Mouse (Mus musculus) stomach, embryonic 15.5 days (tissue): ENCODE measurements around the gene Cdkn2d. TPM values are rescaled to one million over a fixed set of nuclear protein-coding genes. Genes with fewer than 3 reads are reported as not detected.

Experiments used
- ATAC-seq: fragments of 200-750 bp; cut with Nextera tagmentation; 2 replicates; pipeline ENCODE4 v1.8.0; 2017; ENCODE audit warnings: low read depth, moderate number of reproducible peaks, moderate TSS enrichment; ENCODE audit not compliant: insufficient read depth, low FRiP score
- H3K27ac ChIP-seq: fragments of 300-500 bp; sonication (generic); 2 replicates; pipeline ENCODE4 v1.5.1; 2015; ENCODE audit warnings: mild to moderate bottlenecking, inconsistent platforms
- H3K27me3 ChIP-seq: fragments of 300-500 bp; sonication (generic); replicated peaks from 2 replicates; pipeline ENCODE4 v1.6.1; 2015; ENCODE audit warnings: inconsistent platforms
- H3K36me3 ChIP-seq: fragments of 300-500 bp; sonication (generic); 2 replicates; pipeline ENCODE4 v1.6.1; 2015; ENCODE audit warnings: inconsistent platforms
- H3K4me1 ChIP-seq: fragments of 300-500 bp; sonication (generic); 2 replicates; pipeline ENCODE4 v1.6.1; 2015; ENCODE audit warnings: inconsistent platforms
- H3K4me2 ChIP-seq: fragments of 300-500 bp; sonication (generic); 2 replicates; pipeline ENCODE4 v1.6.1; 2015; ENCODE audit warnings: mild to moderate bottlenecking, inconsistent platforms
- H3K4me3 ChIP-seq: fragments of 300-500 bp; sonication (generic); replicated peaks from 2 replicates; pipeline ENCODE4 v1.5.1; 2015; ENCODE audit warnings: inconsistent platforms
- H3K9ac ChIP-seq: fragments of 300-500 bp; sonication (generic); 2 replicates; pipeline ENCODE4 v1.6.1; 2015; ENCODE audit warnings: inconsistent platforms
- H3K9me3 ChIP-seq: fragments of 300-500 bp; sonication (generic); 2 replicates; pipeline ENCODE4 v1.6.1; 2016; ENCODE audit warnings: inconsistent platforms
- WGBS: fragments of 180-500 bp; shearing (Covaris S2); methylation state at CpG from one replicate; pipeline ENCODE4 v1.1.7; 2015; 5-methylcytosine and 5-hydroxymethylcytosine counted together
- polyA plus RNA-seq: library from polyadenylated mRNA; unstranded; fragments of >200 nt; fragmentation: Nextera tagmentation; extraction: Ambion mirVana; gene quantifications from 2 replicates; pipeline ENCODE4 v1.2.1, GENCODE M21; 2015

Gene Cdkn2d
- polyA plus RNA-seq, 1 experiment from 2014 or later, result 50.0 TPM

DNA sequence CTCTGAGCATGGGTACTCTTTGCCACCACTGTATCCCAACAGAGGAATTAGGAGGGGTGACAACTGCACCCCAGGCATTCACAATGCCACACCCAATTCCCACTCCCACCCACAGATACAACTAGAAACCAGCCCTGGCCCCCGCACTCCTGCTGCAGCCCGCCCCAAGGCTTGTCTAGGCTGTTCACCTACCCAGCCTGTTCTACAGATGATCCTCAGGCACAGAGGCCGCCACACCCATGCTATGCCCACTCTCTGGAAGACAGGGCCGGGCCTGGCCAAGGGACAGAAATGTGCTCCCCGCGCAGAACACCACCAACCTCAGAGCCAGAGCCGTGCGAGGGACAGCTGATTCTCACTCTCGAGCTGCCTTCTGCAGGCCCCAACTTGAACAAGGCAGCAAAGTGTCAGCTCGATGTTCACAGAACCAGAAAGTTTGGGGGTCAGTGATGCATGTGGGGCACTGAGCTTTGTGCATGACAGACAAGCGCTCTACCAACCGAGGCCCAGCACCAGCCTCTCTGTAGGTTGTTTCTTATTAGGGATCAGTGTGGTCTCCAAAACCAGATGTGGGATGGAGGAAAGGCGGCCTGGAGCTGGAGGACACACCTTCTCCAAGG lies 40.0 kb downstream of the Cdkn2d start:
- 53% methylated on average over 13 of the region's 13 CpGs for WGBS
- Histone ChIP-seq H3K36me3 (no peaks in the 10 kb centered on the region), H3K4me3 (no peak overlapping the region), H3K9me3 (no peaks in the 10 kb centered on the region), H3K4me1 (peaks cover 4% of the 10 kb centered on the region; the same call in 1 of the 2 replicates), H3K9ac (no peak overlapping the region), H3K27ac (peak overlapping the region; percentile 71; the same call in 1 of the 2 replicates), H3K27me3 (peaks cover 58% of the 10 kb centered on the region), H3K4me2 (no peak overlapping the region)
- 0 out of 2 replicates have a peak, but pooled peaks have one; percentile 12 for ATAC-seq

DNA sequence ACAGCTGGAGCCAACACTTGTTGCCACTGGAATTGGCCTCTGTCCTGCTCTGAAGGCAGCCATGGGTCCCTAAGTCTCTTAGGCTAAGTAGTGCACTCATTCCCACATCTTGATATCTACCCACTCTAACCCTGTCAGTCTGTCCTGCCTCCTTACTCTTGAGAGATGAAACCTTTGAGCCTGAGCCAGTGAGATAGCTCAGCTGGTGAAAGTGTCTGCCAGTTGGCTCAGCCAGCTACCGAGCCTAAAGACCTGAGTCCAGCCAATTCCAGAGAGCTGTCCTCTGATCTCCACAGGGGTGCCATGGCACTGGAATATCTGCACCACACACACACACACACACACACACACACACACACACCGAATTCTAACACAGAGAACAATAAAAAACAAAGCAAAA lies 40.7 kb downstream of the Cdkn2d start:
- peak overlapping the region; percentile 71; the same call in 1 of the 2 replicates for H3K27ac ChIP-seq
- no peaks in the 10 kb centered on the region for H3K36me3 ChIP-seq
- no peak for ATAC-seq
- 47% methylated on average over 2 of the region's 2 CpGs for WGBS
- no peak overlapping the region for H3K4me3 ChIP-seq
- peaks cover 65% of the 10 kb centered on the region for H3K27me3 ChIP-seq
- no peak overlapping the region for H3K4me2 ChIP-seq
- no peaks in the 10 kb centered on the region for H3K9me3 ChIP-seq
- peaks cover 4% of the 10 kb centered on the region; the same call in 1 of the 2 replicates for H3K4me1 ChIP-seq
- H3K9ac ChIP-seq, result no peak overlapping the region

- WGBS, result 22% methylated on average over 17 of the region's 17 CpGs
- peak overlapping the region; percentile 71; the same call in 1 of the 2 replicates for H3K27ac ChIP-seq
- ATAC-seq, result no peak
Measured at GRCm38 (mm10) chr9:21249629-21250508, 41.3 kb downstream of the Cdkn2d start.

DNA sequence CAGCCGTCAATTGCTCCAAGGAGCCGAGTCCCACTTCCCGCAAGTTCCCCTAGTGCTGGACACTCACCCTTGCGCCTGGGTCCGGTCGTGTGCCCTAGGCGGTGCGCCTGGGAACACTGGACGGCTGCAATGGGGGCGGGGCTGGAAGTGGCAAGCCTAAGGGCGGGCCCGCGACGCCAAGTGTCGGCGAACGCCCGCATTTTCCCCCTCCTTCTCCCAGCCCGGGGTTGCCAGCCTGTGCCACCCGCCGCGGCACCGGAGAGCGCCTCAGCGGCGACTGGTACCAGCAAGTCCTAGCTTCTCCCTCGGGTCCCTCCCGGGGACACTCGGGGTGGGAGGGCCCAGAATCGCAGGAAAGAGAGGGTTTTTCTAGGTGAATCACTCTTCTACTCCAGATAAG lies 42.9 kb downstream of the Cdkn2d start, which contains the start of gene S1pr5:
S1pr5 (minus strand) TSS at position 118 of the 400 bp plus-strand sequence.
- peak within 1 kb of the TSS; percentile 6; the same call in 1 of the 2 replicates for H3K9ac ChIP-seq
- H3K4me3 ChIP-seq, result peak within 1 kb of the TSS; percentile 30
- peak within 1 kb of the TSS; percentile 42 for H3K4me2 ChIP-seq
- H3K27ac ChIP-seq, result no peak within 1 kb of the TSS
- peaks cover 87% of the 10 kb centered on the region for H3K27me3 ChIP-seq
- no peaks in the 10 kb centered on the region for H3K36me3 ChIP-seq
- H3K4me1 ChIP-seq, result peaks cover 19% of the 10 kb centered on the region
- 2% methylated on average over 21 of the region's 30 CpGs for WGBS
- no peak for ATAC-seq
- H3K9me3 ChIP-seq, result no peaks in the 10 kb centered on the region

More at GRCm38 (mm10) chr9:21249629-21250508, 41.3 kb downstream of the Cdkn2d start:
- H3K4me1 ChIP-seq, result peaks cover 8% of the 10 kb centered on the region
- H3K9me3 ChIP-seq, result no peaks in the 10 kb centered on the region
- no peaks in the 10 kb centered on the region for H3K36me3 ChIP-seq
- no peak overlapping the region for H3K4me2 ChIP-seq
- no peak overlapping the region for H3K4me3 ChIP-seq
- peaks cover 71% of the 10 kb centered on the region for H3K27me3 ChIP-seq
- no peak overlapping the region for H3K9ac ChIP-seq

DNA sequence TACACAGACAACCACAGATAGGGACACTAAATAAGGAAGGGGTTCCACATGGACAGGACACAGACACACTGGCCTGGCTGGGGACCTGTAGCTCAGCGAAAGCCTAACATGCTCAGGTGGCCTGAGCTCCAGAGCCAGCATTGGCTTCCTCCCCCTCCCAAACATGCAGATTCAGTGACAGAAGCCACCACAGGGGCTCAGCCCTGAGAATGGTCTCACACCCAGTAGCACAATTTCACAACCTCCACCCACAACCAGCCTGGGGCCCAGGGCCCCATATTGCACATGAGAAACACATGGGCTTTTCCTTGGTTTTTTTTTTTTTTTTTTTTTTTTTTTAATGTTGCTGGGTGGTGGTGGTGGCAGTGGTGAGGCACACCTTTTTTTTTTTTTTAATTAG lies 44.9 kb downstream of the Cdkn2d start:
- ATAC-seq, result no peak
- H3K27me3 ChIP-seq, result peaks cover 83% of the 10 kb centered on the region

DNA sequence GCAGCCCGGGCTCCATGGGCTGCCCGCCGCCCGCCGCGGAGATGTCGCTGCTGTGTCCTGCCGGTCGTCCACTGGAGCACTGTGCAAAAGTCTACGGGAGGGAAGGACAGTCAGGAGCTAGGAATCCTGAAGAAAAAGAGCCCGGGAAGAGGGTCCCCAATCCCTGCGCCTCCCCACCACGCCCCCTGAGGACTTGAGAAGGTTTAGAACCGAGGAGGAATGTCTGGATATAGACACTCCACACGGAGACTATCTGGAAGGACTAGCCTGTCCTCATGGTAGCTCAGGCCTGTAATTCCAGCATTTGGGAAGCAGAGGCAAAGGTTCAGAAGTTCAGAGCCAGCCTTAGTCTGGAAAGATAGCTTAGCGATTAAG lies 46.1 kb downstream of the Cdkn2d start:
- Histone ChIP-seq H3K9ac (peak overlapping the region; percentile 10; the same call in 1 of the 2 replicates), H3K27ac (no peak overlapping the region), H3K27me3 (peaks cover 71% of the 10 kb centered on the region), H3K9me3 (no peaks in the 10 kb centered on the region), H3K4me2 (peak overlapping the region; percentile 97), H3K4me1 (peaks cover 19% of the 10 kb centered on the region), H3K4me3 (peak overlapping the region; percentile 41), H3K36me3 (no peaks in the 10 kb centered on the region)
- no peak for ATAC-seq
- WGBS, result 1% methylated on average over 16 of the region's 16 CpGs

More for the DNA sequence above, 44.9 kb downstream of the Cdkn2d start:
- Histone ChIP-seq H3K4me3 (no peak overlapping the region), H3K9ac (no peak overlapping the region), H3K4me1 (peaks cover 19% of the 10 kb centered on the region), H3K36me3 (no peaks in the 10 kb centered on the region), H3K27ac (no peak overlapping the region), H3K9me3 (no peaks in the 10 kb centered on the region), H3K4me2 (no peak overlapping the region)
- WGBS, result 91% methylated on average over 1 of the region's 1 CpGs

GRCm38 (mm10) chr9:21244428-21245112 lies 46.6 kb downstream of the Cdkn2d start:
- H3K4me1 ChIP-seq, result peaks cover 21% of the 10 kb centered on the region
- H3K4me2 ChIP-seq, result peak overlapping the region; percentile 97
- peaks cover 66% of the 10 kb centered on the region for H3K27me3 ChIP-seq
- H3K4me3 ChIP-seq, result peak overlapping the region; percentile 41
- 1% methylated on average over 72 of the region's 72 CpGs for WGBS
- no peaks in the 10 kb centered on the region for H3K9me3 ChIP-seq
- peak overlapping the region; percentile 10; the same call in 1 of the 2 replicates for H3K9ac ChIP-seq
- H3K36me3 ChIP-seq, result no peaks in the 10 kb centered on the region
- no peak overlapping the region for H3K27ac ChIP-seq
- ATAC-seq, result no peak

GRCm38 (mm10) chr9:21243826-21244427 lies 47.3 kb downstream of the Cdkn2d start:
- WGBS, result 12% methylated on average over 42 of the region's 42 CpGs
- peak overlapping the region; percentile 97 for H3K4me2 ChIP-seq
- H3K27ac ChIP-seq, result no peak overlapping the region
- no peaks in the 10 kb centered on the region for H3K36me3 ChIP-seq
- H3K9me3 ChIP-seq, result no peaks in the 10 kb centered on the region
- H3K4me1 ChIP-seq, result peaks cover 25% of the 10 kb centered on the region
- no peak overlapping the region for H3K9ac ChIP-seq
- H3K27me3 ChIP-seq, result peaks cover 59% of the 10 kb centered on the region
- H3K4me3 ChIP-seq, result peak overlapping the region; percentile 41
- no peak for ATAC-seq

- Histone ChIP-seq H3K9me3 (no peaks in the 10 kb centered on the region), H3K4me1 (peaks cover 31% of the 10 kb centered on the region), H3K36me3 (no peaks in the 10 kb centered on the region), H3K27me3 (peaks cover 37% of the 10 kb centered on the region), H3K27ac (no peak overlapping the region), H3K4me3 (no peak overlapping the region), H3K4me2 (no peak overlapping the region), H3K9ac (no peak overlapping the region)
- 5% methylated on average over 11 of the region's 11 CpGs for WGBS
- no peak for ATAC-seq
Measured at GRCm38 (mm10) chr9:21241343-21241742, 49.9 kb downstream of the Cdkn2d start.

GRCm38 (mm10) chr9:21239465-21239848 lies 51.8 kb downstream of the Cdkn2d start:
- 24% methylated on average over 4 of the region's 4 CpGs for WGBS
- peaks cover 18% of the 10 kb centered on the region for H3K27me3 ChIP-seq
- peak overlapping the region; percentile 94; the same call in 1 of the 2 replicates for H3K9ac ChIP-seq
- H3K36me3 ChIP-seq, result no peaks in the 10 kb centered on the region; the same call in 1 of the 2 replicates
- peak overlapping the region; percentile 69 for H3K4me2 ChIP-seq
- H3K9me3 ChIP-seq, result no peaks in the 10 kb centered on the region
- peaks cover 23% of the 10 kb centered on the region for H3K4me1 ChIP-seq
- peak overlapping the region; percentile 78 for H3K4me3 ChIP-seq
- H3K27ac ChIP-seq, result peak overlapping the region; percentile 93
- ATAC-seq, result no peak
